Mouse (Mus musculus): ENCODE data around the gene Snx12. TPM values are rescaled to one million over a fixed set of nuclear protein-coding genes. Genes with fewer than 3 reads are reported as not detected.
"Not testable (repeated sequence)": the region's sequence is repeated elsewhere in the genome, so short reads cannot be mapped to it uniquely, and the experiment has no call there.

Gene Snx12
- total RNA-seq, 4 experiments from 2014 or later = 72.5 to 90.1 (median 77.3) TPM

GRCm38 (mm10) chrX:101147506-101147905 lies 74.9 kb downstream of the Snx12 start:
- DNase-seq (ENCODE audit: low spot score in 2 of 2) = no peak

GRCm38 (mm10) chrX:101131992-101132791 lies 90.2 kb downstream of the Snx12 start:
- peak in 1 of 2 experiments; percentile 9 for DNase-seq (ENCODE audit: low spot score in 2 of 2)

- peak; percentile 20 to 22 for DNase-seq (ENCODE audit: low spot score in 2 of 2)
Observed at GRCm38 (mm10) chrX:101131001-101131400, 91.4 kb downstream of the Snx12 start.

- no peak for DNase-seq (ENCODE audit: low spot score in 2 of 2)
Observed at GRCm38 (mm10) chrX:101128559-101128958, 93.8 kb downstream of the Snx12 start.

DNA sequence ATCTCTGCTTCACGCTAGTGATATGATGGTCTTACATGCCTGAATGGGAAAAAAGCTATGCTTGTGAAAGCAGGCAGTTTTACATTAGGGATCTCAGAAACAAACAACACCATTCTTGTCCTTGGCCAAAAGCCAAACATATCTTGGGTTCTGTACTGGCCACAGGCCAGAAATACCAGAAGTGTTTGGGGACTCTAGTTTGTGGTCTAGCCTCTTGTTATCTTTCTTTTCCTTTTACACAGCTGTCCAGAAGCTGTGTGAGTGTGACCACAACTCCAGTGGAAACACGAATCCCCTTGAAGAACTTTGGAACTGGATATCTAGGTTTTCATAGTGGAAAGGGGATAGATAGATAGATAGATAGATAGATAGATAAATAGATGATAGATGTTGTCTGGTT lies 95.4 kb downstream of the Snx12 start:
- DNase-seq (ENCODE audit: low spot score in 2 of 2) = no peak

- DNase-seq (ENCODE audit: low spot score in 2 of 2) = no peak
Observed at GRCm38 (mm10) chrX:101126474-101126955, 95.8 kb downstream of the Snx12 start.

DNA sequence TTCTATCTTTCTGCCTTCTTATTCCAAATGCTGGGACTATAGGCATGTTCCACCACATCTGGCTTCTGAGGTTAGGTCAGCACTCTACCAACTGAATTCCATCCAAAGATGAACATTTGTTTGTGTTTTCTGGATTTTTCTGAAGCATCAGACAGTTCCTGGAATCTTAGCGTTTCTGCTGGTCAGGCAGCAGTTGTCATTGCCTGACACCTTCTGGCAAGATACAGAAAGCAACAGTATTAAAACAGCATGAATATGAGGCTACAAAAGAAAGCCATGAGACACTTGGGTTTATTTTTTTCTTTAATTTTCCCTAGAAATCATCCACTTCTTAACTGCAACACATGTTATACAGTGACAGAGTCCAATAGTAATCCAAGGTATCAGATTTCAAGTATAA lies 101.8 kb downstream of the Snx12 start:
- no peak for DNase-seq (ENCODE audit: low spot score in 2 of 2)

DNA sequence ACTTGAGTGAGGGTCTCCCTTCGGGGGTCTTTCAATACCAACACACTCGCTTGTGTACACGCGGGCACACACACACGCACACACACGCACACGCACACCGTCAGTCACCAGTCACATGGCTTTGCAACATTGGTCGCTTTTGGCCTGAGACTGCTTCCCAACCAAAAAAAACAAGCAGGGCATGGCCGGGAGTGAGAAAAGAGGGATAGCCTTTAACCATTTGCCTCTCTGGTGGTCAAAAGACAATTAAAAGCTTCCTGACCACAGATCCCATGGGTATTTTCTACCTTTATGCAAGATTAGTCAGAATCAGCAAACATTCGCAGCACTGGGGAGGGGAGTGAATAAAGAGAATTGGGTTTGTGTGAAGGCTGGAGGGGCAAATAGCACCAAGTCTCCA lies 136.4 kb downstream of the Snx12 start, which contains the start of gene Slc7a3:
Gene Slc7a3, minus strand, starts transcription at position 101 of the 400 bp plus-strand sequence.
- DNase-seq (ENCODE audit: low spot score in 2 of 2) = no peak

GRCm38 (mm10) chrX:101085211-101085610 lies 137.2 kb downstream of the Snx12 start:
- not testable (repeated sequence) for DNase-seq (ENCODE audit: low spot score in 2 of 2)

- no peak for DNase-seq (ENCODE audit: low spot score in 2 of 2)
Observed at GRCm38 (mm10) chrX:101084192-101084591, 138.2 kb downstream of the Snx12 start.

GRCm38 (mm10) chrX:101065245-101065644 lies 157.1 kb downstream of the Snx12 start:
- DNase-seq (ENCODE audit: low spot score in 2 of 2) = no peak

GRCm38 (mm10) chrX:101063503-101063902 lies 158.9 kb downstream of the Snx12 start:
- DNase-seq (ENCODE audit: low spot score in 2 of 2) = no peak

DNA sequence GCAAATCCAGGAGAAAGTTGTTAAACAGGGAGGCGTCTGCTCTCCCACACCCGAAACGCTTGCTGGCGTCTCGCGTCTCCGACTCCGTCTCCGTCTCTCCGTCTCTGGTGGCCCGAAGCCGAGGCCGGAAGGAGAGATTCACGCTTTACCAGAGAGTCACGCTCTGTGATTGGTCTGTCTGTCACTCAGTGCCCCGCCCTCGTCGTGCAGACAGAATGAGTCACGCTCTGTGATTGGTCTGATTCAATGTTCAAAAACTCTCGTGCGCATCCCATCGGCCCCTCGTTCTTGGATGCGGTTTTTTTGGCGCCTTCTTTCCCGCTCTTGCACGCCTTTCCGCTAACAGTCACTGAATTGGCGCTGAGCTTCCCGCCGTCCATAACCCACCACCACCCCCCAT lies 162.8 kb downstream of the Snx12 start, which contains the start of gene Tex11:
Gene Tex11, minus strand, starts transcription at position 127 of the 400 bp plus-strand sequence.
- no peak for DNase-seq (ENCODE audit: low spot score in 2 of 2)

Other genes with a start within 250 kb of the Snx12 start
- under 1 TPM; 0.14 to 0.30 (median 0.24) TPM for gene Tex11, start 162.9 kb downstream of the Snx12 start, total RNA-seq (2022)
- 1 to 10 TPM; 5.4 to 9.3 (median 7.8) TPM for gene Slc7a3, start 136.5 kb downstream of the Snx12 start, total RNA-seq (2022)
- gene Foxo4, start 32.0 kb upstream of the Snx12 start, total RNA-seq (2022) = 10 to 100 TPM; 16.8 to 19.8 (median 17.4) TPM
- gene Gm614, start 41.4 kb upstream of the Snx12 start, total RNA-seq (2022) = not detected
- gene Il2rg, start 45.7 kb upstream of the Snx12 start, total RNA-seq (2022) = 1 to 10 TPM in 3 of 4 experiments, under 1 TPM in 1; 0.83 to 1.8 (median 1.3) TPM
- gene Gm20489, start 46.5 kb upstream of the Snx12 start, total RNA-seq (2022) = not detected
- 10 to 100 TPM; 20.0 to 29.2 (median 23.7) TPM for gene Med12, start 51.5 kb upstream of the Snx12 start, total RNA-seq (2022)
- gene Nlgn3, start 76.6 kb upstream of the Snx12 start, total RNA-seq (2022) = 100 to 1,000 TPM; 136 to 147 (median 143) TPM
- gene Gjb1, start 153.8 kb upstream of the Snx12 start, total RNA-seq (2022) = 10 to 100 TPM; 19.0 to 20.0 (median 19.3) TPM
- gene Zmym3, start 198.3 kb upstream of the Snx12 start, total RNA-seq (2022) = 100 to 1,000 TPM; 145 to 161 (median 153) TPM
- 100 to 1,000 TPM; 111 to 132 (median 113) TPM for gene Nono, start 206.8 kb upstream of the Snx12 start, total RNA-seq (2022)
- gene Itgb1bp2, start 226.5 kb upstream of the Snx12 start, total RNA-seq (2022) = 1 to 10 TPM in 2 of 4 experiments, under 1 TPM in 2; 0.42 to 1.7 (median 1.0) TPM

All from left cerebral cortex, adult 8-10 months (tissue).